Mouse (Mus musculus) heart, adult 18-20 months (tissue): ENCODE results near the gene Naf1. TPM values are rescaled to one million over a fixed set of nuclear protein-coding genes. Genes with fewer than 3 reads are reported as not detected.

ENCODE experiments used
- total RNA-seq, 2 experiments: library from RNA; stranded (reverse); gene quantifications; 2 replicates each; pipeline ENCODE4 v1.2.3; 2021

The Naf1 gene
- total RNA-seq, 2 experiments from 2014 or later, result 5.0 to 6.3 TPM

Other genes starting within 250 kb of the Naf1 start
- not detected for gene Npy5r, start 172.1 kb upstream of the Naf1 start, total RNA-seq
- gene Npy1r, start 163.0 kb upstream of the Naf1 start, total RNA-seq, result 1 to 10 TPM; 2.1 to 2.7 TPM